Mouse (Mus musculus) stomach, postnatal 0 days (tissue): ENCODE measurements at regions not wholly inside any gene's neighbourhood (a gene's known extent, or its start where the extent isn't known, plus 50 kb on each side); places are given as distances from the start of the nearest gene placed in this dataset.
A peak's percentile ranks its signal among the peaks of the same experiment; 100 is the strongest.

Experiments used
- ATAC-seq: fragments of 200-750 bp; cut with Nextera tagmentation; 2 replicates; pipeline ENCODE4 v1.8.0; 2017; ENCODE audit not compliant: low FRiP score, low TSS enrichment
- DNase-seq: peaks from one replicate; pipeline ENCODE4 v3.0.0-alpha.2; 2016; ENCODE audit warnings: low spot score
- H3K27ac ChIP-seq: fragments of 300-500 bp; sonication (generic); replicated peaks from 2 replicates; pipeline ENCODE4 v1.5.1; 2014; ENCODE audit warnings: mild to moderate bottlenecking, control low read depth
- H3K27me3 ChIP-seq: fragments of 300-500 bp; sonication (generic); 2 replicates; pipeline ENCODE4 v1.6.1; 2014; ENCODE audit warnings: low read length; ENCODE audit not compliant: control insufficient read depth, insufficient read depth
- H3K36me3 ChIP-seq: fragments of 300-500 bp; sonication (generic); 2 replicates; pipeline ENCODE4 v1.6.1; 2014; ENCODE audit warnings: low read length, mixed read lengths; ENCODE audit not compliant: control insufficient read depth, insufficient read depth
- H3K4me1 ChIP-seq: fragments of 300-500 bp; sonication (generic); replicated peaks from 2 replicates; pipeline ENCODE4 v1.6.1; 2014; ENCODE audit warnings: antibody characterized with exemption; ENCODE audit not compliant: control insufficient read depth, insufficient read depth
- H3K4me2 ChIP-seq: fragments of 300-500 bp; sonication (generic); replicated peaks from 2 replicates; pipeline ENCODE4 v1.6.1; 2014; ENCODE audit warnings: low read depth, mild to moderate bottlenecking, control low read depth, moderate library complexity
- H3K4me3 ChIP-seq: fragments of 300-500 bp; sonication (generic); 2 replicates; pipeline ENCODE4 v1.5.1; 2014; ENCODE audit warnings: low read depth, low read length, control low read depth
- H3K9ac ChIP-seq: fragments of 300-500 bp; sonication (generic); 2 replicates; pipeline ENCODE4 v1.6.1; 2014; ENCODE audit warnings: mild to moderate bottlenecking, low read length, control low read depth, mixed read lengths
- H3K9me3 ChIP-seq: fragments of 300-500 bp; sonication (generic); 2 replicates; pipeline ENCODE4 v1.6.1; 2016; ENCODE audit warnings: low read length; ENCODE audit not compliant: control insufficient read depth
- CTCF ChIP-seq: IDR thresholded peaks from 2 replicates; pipeline ENCODE4 v1.5.1; 2016; ENCODE audit warnings: antibody characterized with exemption, low read depth, mild to moderate bottlenecking, moderate library complexity
- EP300 ChIP-seq: optimal IDR thresholded peaks from 2 replicates; pipeline ENCODE3; 2016; ENCODE audit warnings: antibody characterized with exemption
- WGBS: fragments of 180-500 bp; shearing (Covaris S2); extraction: QIAGEN DNeasy Blood & Tissue Kit; methylation state at CpG from one replicate; pipeline ENCODE4 v1.1.7; 2014; 5-methylcytosine and 5-hydroxymethylcytosine counted together

- Histone ChIP-seq H3K4me3 (no peak overlapping the region), H3K27me3 (no peaks in the 10 kb centered on the region), H3K9me3 (no peaks in the 10 kb centered on the region), H3K4me2 (no peak overlapping the region), H3K27ac (no peak overlapping the region), H3K36me3 (no peaks in the 10 kb centered on the region), H3K4me1 (no peaks in the 10 kb centered on the region), H3K9ac (no peak overlapping the region)
- 76% methylated on average over 7 of the region's 7 CpGs for WGBS
- TF ChIP-seq EP300 (no peak), CTCF (no peak)
- DNase-seq (no peak), ATAC-seq (no peak)
These were observed 90.4 kb upstream of the Kit start for GRCm38 (mm10) chr5:75484330-75484729.

DNA sequence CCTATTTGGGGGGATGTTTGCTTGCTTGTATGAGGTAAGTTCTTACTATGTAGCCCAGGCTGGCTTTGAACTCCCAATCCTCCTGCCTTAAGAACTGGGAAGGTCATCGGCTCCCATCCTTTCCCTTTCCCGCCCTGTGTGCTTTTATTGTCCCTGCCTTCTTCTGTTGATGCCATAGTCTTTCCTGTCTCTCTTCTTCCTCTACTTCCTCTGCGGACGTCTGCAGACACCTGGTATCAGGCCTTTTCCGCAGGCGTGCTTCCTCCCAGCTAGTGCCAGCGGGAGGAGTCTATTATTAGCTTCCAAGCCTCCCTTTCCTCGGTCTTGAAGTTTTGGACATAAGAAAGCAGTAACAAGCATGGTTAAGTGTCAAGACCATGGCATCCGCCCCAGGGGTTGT is 83.9 kb upstream of the Kit start:
- H3K4me2 ChIP-seq = no peak overlapping the region
- no peaks in the 10 kb centered on the region for H3K4me1 ChIP-seq
- ATAC-seq (no peak), DNase-seq (no peak)
- TF ChIP-seq EP300 = no peak
- TF ChIP-seq CTCF = no peak
- H3K9ac ChIP-seq = no peak overlapping the region
- H3K27ac ChIP-seq = no peak overlapping the region
- no peaks in the 10 kb centered on the region for H3K27me3 ChIP-seq
- no peaks in the 10 kb centered on the region for H3K9me3 ChIP-seq
- H3K4me3 ChIP-seq = no peak overlapping the region
- WGBS = 75% methylated on average over 9 of the region's 9 CpGs
- no peaks in the 10 kb centered on the region for H3K36me3 ChIP-seq

GRCm38 (mm10) chr5:75494143-75494542 is 80.6 kb upstream of the Kit start:
- ATAC-seq (no peak), DNase-seq (no peak)
- no peak for TF ChIP-seq EP300
- no peak for TF ChIP-seq CTCF
- Histone ChIP-seq H3K4me1 (no peaks in the 10 kb centered on the region), H3K4me2 (no peak overlapping the region), H3K9ac (no peak overlapping the region), H3K36me3 (no peaks in the 10 kb centered on the region), H3K27ac (no peak overlapping the region), H3K9me3 (no peaks in the 10 kb centered on the region), H3K27me3 (no peaks in the 10 kb centered on the region), H3K4me3 (no peak overlapping the region)
- 60% methylated on average over 10 of the region's 10 CpGs for WGBS

DNA sequence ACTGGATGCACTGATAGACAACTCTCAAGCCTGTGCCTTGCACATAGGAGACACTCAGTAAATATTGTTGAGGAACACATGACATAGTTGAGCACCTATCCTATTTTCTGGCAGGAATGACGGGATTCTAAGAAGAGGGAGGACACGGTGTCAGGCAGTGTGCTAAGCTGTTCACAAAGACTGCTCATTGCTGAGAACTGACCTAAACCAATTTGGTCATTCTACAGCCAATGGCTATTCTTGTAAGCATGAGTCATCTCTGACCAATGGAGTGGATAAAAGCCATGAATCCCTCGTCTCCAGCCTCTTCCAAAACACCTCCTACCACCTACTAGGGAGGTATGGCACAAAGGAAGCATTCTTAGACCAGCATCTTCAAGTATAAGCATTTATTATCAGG is 75.7 kb upstream of the Kit start:
- no peaks in the 10 kb centered on the region for H3K4me1 ChIP-seq
- no peak overlapping the region for H3K27ac ChIP-seq
- H3K9ac ChIP-seq = no peak overlapping the region
- H3K4me2 ChIP-seq = no peak overlapping the region
- no peak overlapping the region for H3K4me3 ChIP-seq
- no peaks in the 10 kb centered on the region for H3K9me3 ChIP-seq
- no peak for DNase-seq
- 76% methylated on average over 3 of the region's 3 CpGs for WGBS
- no peak for ATAC-seq
- H3K27me3 ChIP-seq = no peaks in the 10 kb centered on the region
- no peaks in the 10 kb centered on the region for H3K36me3 ChIP-seq
- TF ChIP-seq EP300 (no peak), CTCF (no peak)

GRCm38 (mm10) chr5:75499695-75500094 is 75.0 kb upstream of the Kit start:
- TF ChIP-seq CTCF (peak; percentile 19; the same call in 1 of the 2 replicates), EP300 (no peak)
- 83% methylated on average over 5 of the region's 5 CpGs for WGBS

DNA sequence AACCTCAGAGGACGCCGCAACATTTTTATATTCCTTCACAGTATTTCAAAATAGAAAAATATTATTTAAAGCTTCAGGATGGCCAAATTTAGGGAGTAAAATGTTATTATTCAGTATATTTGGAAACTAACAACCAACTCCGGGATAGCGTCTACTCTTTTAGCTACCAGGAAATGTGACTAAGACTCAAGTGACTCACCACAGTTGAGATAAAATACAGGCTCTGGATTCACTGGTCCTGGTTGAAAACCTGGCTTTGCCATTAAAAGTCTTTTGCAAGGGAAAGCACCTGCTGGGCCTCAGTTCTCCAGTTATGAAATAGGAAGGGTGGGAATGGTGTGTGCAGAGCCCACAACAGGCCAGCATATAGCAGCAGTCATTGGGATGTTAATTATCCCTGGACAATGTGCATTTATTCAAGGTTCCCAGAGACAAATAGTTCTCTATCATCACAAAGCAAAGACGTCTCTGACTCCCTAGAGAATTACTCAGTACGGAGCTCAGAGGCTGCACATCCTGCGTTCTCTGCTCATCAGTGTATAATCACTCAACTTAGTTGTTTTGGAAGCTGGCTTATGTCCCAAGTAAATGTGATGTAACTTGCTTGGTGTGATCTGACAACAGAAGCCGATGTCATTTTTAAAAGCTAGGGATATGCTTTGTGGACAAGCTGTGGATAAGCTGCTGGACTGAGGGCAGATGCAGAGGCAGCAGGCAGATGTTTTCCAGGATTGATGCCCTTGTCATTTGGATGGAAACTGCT is 73.9 kb upstream of the Kit start:
- no peak overlapping the region for H3K9ac ChIP-seq
- no peaks in the 10 kb centered on the region for H3K9me3 ChIP-seq
- DNase-seq = no peak
- H3K27me3 ChIP-seq = no peaks in the 10 kb centered on the region
- no peak for ATAC-seq
- H3K4me2 ChIP-seq = no peak overlapping the region
- no peak for TF ChIP-seq CTCF
- no peak for TF ChIP-seq EP300
- no peaks in the 10 kb centered on the region for H3K36me3 ChIP-seq
- H3K4me1 ChIP-seq = no peaks in the 10 kb centered on the region
- no peak overlapping the region for H3K4me3 ChIP-seq
- H3K27ac ChIP-seq = no peak overlapping the region
- WGBS = 56% methylated on average over 8 of the region's 8 CpGs

More at GRCm38 (mm10) chr5:75499695-75500094, 75.0 kb upstream of the Kit start:
- H3K9ac ChIP-seq = no peak overlapping the region
- H3K4me1 ChIP-seq = no peaks in the 10 kb centered on the region
- no peak for ATAC-seq
- H3K9me3 ChIP-seq = no peaks in the 10 kb centered on the region
- H3K4me3 ChIP-seq = no peak overlapping the region
- H3K27me3 ChIP-seq = no peaks in the 10 kb centered on the region
- H3K36me3 ChIP-seq = no peaks in the 10 kb centered on the region
- no peak for DNase-seq
- H3K27ac ChIP-seq = no peak overlapping the region
- H3K4me2 ChIP-seq = no peak overlapping the region
